Mouse (Mus musculus) liver, embryonic 14.5 days (tissue): ENCODE results near the gene Gfer. TPM values are rescaled to one million over a fixed set of nuclear protein-coding genes. Genes with fewer than 3 reads are reported as not detected.

ENCODE experiments used
- ATAC-seq: fragments of 200-750 bp; cut with Nextera tagmentation; 2 replicates; pipeline ENCODE4 v1.8.0; 2017; ENCODE audit warnings: moderate number of reproducible peaks, mild to moderate bottlenecking, moderate library complexity; ENCODE audit not compliant: insufficient read depth
- DNase-seq, 3 experiments: peaks; one replicate each; pipeline ENCODE4 v3.0.0-alpha.2; 2012 to 2013; ENCODE audit warnings: low read depth in 3 of 3, low spot score in 3 of 3
- H3K27ac ChIP-seq: fragments of 300-500 bp; sonication (generic); 2 replicates; pipeline ENCODE4 v1.5.1; 2014; ENCODE audit warnings: moderate library complexity, mild to moderate bottlenecking, control low read depth, inconsistent platforms
- H3K27me3 ChIP-seq: fragments of 300-500 bp; sonication (generic); 2 replicates; pipeline ENCODE4 v1.6.1; 2014; ENCODE audit warnings: mild to moderate bottlenecking, low read length, moderate library complexity; ENCODE audit not compliant: control insufficient read depth, insufficient read depth
- H3K36me3 ChIP-seq: fragments of 300-500 bp; sonication (generic); replicated peaks from 2 replicates; pipeline ENCODE4 v1.6.1; 2014; ENCODE audit warnings: low read depth; ENCODE audit not compliant: control insufficient read depth, insufficient read depth
- H3K4me1 ChIP-seq, 2 experiments: fragments of 200-500 bp in 1 of 2; fragments of 300-500 bp in 1 of 2; sonication (generic) in 1 of 2; replicated peaks; 2 replicates each; pipeline ENCODE4 v1.6.1; 2012 to 2014; ENCODE audit warnings: antibody characterized with exemption in 1 of 2, inconsistent platforms in 1 of 2, low read length in 1 of 2; ENCODE audit not compliant: control insufficient read depth in 2 of 2, insufficient read depth in 2 of 2
- H3K4me2 ChIP-seq: fragments of 300-500 bp; sonication (generic); 2 replicates; pipeline ENCODE4 v1.6.1; 2014; ENCODE audit warnings: low read depth, mild to moderate bottlenecking, control low read depth, moderate library complexity
- H3K4me3 ChIP-seq, 2 experiments: fragments of 200-500 bp in 1 of 2; fragments of 300-500 bp in 1 of 2; sonication (generic) in 1 of 2; 2 replicates each; pipeline ENCODE4 v1.5.1; 2012 to 2014; ENCODE audit warnings: low read depth in 2 of 2, low read length in 2 of 2, mild to moderate bottlenecking in 2 of 2, control low read depth in 1 of 2, inconsistent platforms in 1 of 2, moderate library complexity in 1 of 2; ENCODE audit not compliant: insufficient read depth in 1 of 2
- H3K9ac ChIP-seq: fragments of 300-500 bp; sonication (generic); replicated peaks from 2 replicates; pipeline ENCODE4 v1.6.1; 2014; ENCODE audit warnings: mild to moderate bottlenecking, control low read depth, moderate library complexity
- H3K9me3 ChIP-seq: fragments of 300-500 bp; sonication (generic); 2 replicates; pipeline ENCODE4 v1.6.1; 2016; ENCODE audit warnings: low read length, mixed read lengths; ENCODE audit not compliant: control insufficient read depth
- CTCF ChIP-seq: IDR thresholded peaks from 2 replicates; pipeline ENCODE4 v1.5.1; 2016; ENCODE audit warnings: antibody characterized with exemption, low read depth, control low read depth
- EP300 ChIP-seq: IDR thresholded peaks from 2 replicates; pipeline ENCODE4 v1.6.1; 2016; ENCODE audit warnings: antibody characterized with exemption, low read depth
- WGBS: fragments of 180-500 bp; shearing (Covaris S2); extraction: QIAGEN DNeasy Blood & Tissue Kit; methylation state at CpG from one replicate; pipeline ENCODE4 v1.1.7; 2014; ENCODE audit not compliant: insufficient replicate concordance; 5-methylcytosine and 5-hydroxymethylcytosine counted together
- polyA plus RNA-seq, 2 experiments: library from polyadenylated mRNA; depleted of rRNA in 1 of 2; stranded (reverse) in 1 of 2; unstranded in 1 of 2; fragments of >200 nt; fragmentation: Nextera tagmentation in 1 of 2; extraction: Ambion mirVana in 1 of 2; gene quantifications; 2 replicates each; pipeline versions ENCODE4 v1.2.1 to v1.2.3; 2012 to 2014

Gfer gene
- polyA plus RNA-seq, 2 experiments = 19.5 to 32.3 TPM

DNA sequence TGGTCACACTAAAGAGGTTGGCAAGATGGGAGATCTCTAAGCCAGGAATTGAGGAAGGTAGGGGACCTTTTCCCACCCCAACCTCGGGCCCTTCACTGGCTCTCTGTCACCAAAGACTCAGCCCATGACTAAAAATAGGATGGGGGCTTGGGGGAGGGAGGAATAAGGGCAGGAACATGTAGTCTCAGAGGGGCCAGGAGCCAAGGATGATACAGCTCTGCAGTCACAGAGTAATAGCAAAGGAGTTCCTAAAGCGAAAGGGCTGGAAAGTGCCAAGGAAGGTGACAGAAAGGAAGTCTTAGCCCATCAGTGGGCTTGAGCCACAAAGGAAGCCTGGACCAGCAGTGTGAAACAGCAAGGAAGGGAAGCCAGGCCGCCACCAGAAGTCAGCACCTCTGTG lies 44.1 kb downstream of the Gfer start:
- Histone ChIP-seq H3K27me3 (peaks cover 35% of the 10 kb centered on the region), H3K27ac (no peak overlapping the region), H3K4me2 (no peak overlapping the region), H3K4me1 (peaks cover 0 to 4% of the 10 kb centered on the region in 2 experiments; a peak in 1 of 4 replicates), H3K4me3 (no peak overlapping the region), H3K9me3 (no peaks in the 10 kb centered on the region), H3K36me3 (no peaks in the 10 kb centered on the region), H3K9ac (no peak overlapping the region)
- WGBS = 38% methylated on average over 3 of the region's 3 CpGs
- TF ChIP-seq CTCF (no peak), EP300 (no peak)
- DNase-seq = no peak
- ATAC-seq = no peak

DNA sequence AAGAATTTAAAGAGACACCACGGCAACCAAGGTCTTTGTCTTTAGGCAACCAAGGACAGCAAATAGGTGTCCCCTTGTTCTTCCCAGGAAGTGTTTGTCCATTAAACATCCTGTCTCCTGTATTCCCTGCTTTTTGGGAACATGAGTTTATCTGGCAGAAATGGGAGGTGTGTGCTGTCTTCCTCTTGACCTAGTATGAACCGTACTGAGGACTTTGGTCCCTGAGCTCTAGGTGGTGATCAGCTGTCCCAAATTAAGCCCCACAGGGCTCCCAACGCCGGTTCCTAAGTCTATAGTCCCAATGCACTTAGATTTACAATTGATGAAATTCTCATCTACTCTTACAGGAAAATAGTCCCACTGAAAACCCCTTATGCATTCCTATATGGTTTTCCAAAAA lies 45.2 kb downstream of the Gfer start:
- WGBS = 64% methylated on average over 4 of the region's 4 CpGs
- no peak overlapping the region for H3K9ac ChIP-seq
- peaks cover 0 to 4% of the 10 kb centered on the region in 2 experiments; a peak in 1 of 4 replicates for H3K4me1 ChIP-seq
- H3K36me3 ChIP-seq = no peaks in the 10 kb centered on the region
- no peak overlapping the region for H3K4me2 ChIP-seq
- no peak overlapping the region for H3K27ac ChIP-seq
- H3K9me3 ChIP-seq = no peaks in the 10 kb centered on the region
- DNase-seq = no peak
- TF ChIP-seq EP300 (no peak), CTCF (no peak)
- peaks cover 33% of the 10 kb centered on the region for H3K27me3 ChIP-seq
- ATAC-seq = no peak
- no peak overlapping the region for H3K4me3 ChIP-seq

DNA sequence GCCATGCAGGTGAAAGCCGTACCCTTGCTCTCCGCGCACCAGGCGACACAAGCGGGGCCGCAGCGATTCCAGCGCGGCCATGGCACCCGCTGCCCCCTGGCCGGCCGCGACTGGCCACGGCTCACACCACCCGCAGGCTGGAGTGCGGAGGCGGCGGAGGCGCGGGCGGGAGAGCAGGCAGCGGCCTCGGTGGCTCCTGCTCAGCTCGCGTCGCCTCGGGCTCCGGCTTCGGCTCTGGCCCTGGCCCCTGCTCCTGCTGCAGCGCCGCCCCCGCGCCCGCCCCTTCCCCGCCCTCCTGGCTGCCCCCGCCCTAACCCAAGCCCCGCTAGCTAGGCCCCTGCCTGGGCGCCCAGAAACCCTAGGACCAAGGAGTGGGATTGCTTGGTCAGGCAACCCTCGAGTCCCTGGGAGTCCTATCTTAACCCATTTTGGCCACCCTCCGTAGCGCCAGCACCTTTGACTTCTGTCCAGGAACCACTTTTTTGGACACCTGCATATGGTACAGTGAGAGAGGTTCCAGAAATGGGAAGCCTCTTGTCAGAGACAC lies 45.8 kb downstream of the Gfer start, which contains the start of gene Slc9a3r2:
TSS of gene Slc9a3r2 (minus strand) at position 258 of the 547 bp plus-strand sequence.
- H3K27me3 ChIP-seq = peaks cover 33% of the 10 kb centered on the region
- peaks cover 0 to 8% of the 10 kb centered on the region in 2 experiments; a peak in 2 of 4 replicates for H3K4me1 ChIP-seq
- H3K9ac ChIP-seq = no peak within 1 kb of the TSS; the same call in 1 of the 2 replicates
- TF ChIP-seq CTCF (no peak), EP300 (no peak)
- peak within 1 kb of the TSS; percentile 51 to 62 for H3K4me3 ChIP-seq
- DNase-seq (no peak), ATAC-seq (peak; percentile 48; the same call in 1 of the 2 replicates)
- WGBS = under 1% methylated on average over 41 of the region's 41 CpGs
- H3K36me3 ChIP-seq = no peaks in the 10 kb centered on the region
- H3K4me2 ChIP-seq = peak within 1 kb of the TSS; percentile 51
- no peak within 1 kb of the TSS for H3K27ac ChIP-seq
- H3K9me3 ChIP-seq = no peaks in the 10 kb centered on the region

DNA sequence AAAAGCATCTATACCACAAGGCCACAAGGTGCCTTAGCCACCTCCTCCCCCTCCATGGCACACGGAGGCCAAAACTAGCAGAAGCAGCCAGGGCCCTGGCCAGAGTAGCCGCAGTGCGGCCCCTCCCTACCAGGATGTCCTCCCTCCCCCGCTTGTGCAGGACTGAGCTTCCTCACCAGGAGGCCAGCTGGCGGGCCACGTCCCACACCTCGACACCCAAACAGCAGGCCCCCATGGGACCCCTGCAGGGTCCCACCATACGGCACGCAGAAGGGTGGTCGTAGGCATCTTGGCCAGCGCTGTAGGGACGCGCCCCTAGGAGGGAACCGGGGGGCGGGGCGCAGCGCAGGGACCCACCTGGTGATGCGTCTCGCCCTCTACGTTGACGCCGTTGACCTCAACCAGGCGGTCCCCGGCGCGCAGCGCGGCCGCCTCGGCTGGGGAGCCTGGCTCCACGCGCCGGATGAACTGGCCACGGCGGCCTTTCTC lies 46.3 kb downstream of the Gfer start:
- ATAC-seq = 0 out of 2 replicates have a peak, but pooled peaks have one; percentile 6
- Histone ChIP-seq H3K27me3 (peaks cover 33% of the 10 kb centered on the region), H3K27ac (no peak overlapping the region), H3K9me3 (no peaks in the 10 kb centered on the region), H3K4me1 (peaks cover 0 to 12% of the 10 kb centered on the region in 2 experiments; a peak in 3 of 4 replicates), H3K4me3 (peak overlapping the region; percentile 51 to 62), H3K4me2 (peak overlapping the region; percentile 51), H3K9ac (no peak overlapping the region; the same call in 1 of the 2 replicates), H3K36me3 (no peaks in the 10 kb centered on the region)
- no peak for DNase-seq
- 1% methylated on average over 34 of the region's 35 CpGs for WGBS
- TF ChIP-seq CTCF = no peak
- no peak for TF ChIP-seq EP300

DNA sequence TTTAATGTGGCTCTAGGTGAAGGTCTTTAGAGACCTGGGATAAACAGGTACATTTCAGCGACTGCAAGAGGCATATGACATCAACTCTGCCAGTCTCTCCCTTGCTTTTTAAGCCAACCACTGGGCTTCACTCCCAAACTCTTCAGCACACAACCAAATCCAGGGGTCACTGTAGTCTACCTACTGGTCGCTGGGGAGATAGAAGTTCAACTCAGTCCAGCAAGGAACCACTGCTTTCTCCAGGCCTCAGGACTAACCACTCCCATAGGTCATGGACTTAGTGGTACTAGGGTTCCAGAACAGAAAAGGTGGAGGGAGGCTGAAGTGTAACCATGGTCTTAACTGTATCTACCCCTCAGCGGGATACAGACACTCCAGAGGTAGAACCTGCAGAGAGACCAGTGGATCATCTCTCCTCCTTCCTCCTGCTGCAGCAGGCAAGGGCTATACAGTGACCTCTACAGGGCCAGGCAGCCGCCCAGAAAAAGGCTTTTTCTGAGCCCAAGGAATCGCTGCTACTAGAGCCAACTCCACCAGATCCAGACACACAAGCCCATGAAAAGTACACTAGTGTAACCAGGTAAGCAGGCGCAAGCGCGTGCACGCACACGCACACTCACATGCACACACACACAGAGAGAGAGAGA lies 47.1 kb downstream of the Gfer start:
- H3K9ac ChIP-seq = no peak overlapping the region
- 65% methylated on average over 10 of the region's 10 CpGs for WGBS
- peak overlapping the region; percentile 51 for H3K4me2 ChIP-seq
- ATAC-seq (no peak), DNase-seq (no peak)
- H3K27me3 ChIP-seq = peaks cover 33% of the 10 kb centered on the region
- H3K4me1 ChIP-seq = peaks cover 0 to 15% of the 10 kb centered on the region in 2 experiments; a peak in 3 of 4 replicates
- no peaks in the 10 kb centered on the region for H3K36me3 ChIP-seq
- H3K27ac ChIP-seq = no peak overlapping the region
- H3K4me3 ChIP-seq = no peak overlapping the region; a peak in 1 of 4 replicates
- no peaks in the 10 kb centered on the region for H3K9me3 ChIP-seq
- no peak for TF ChIP-seq CTCF
- no peak for TF ChIP-seq EP300
